In genomic region chr13:35087246-35088040, GRCm38 (mm10) we compare ENCODE assay signal across 9 mouse cellular contexts.
A peak's percentile ranks its signal among the peaks of the same experiment; 100 is the strongest.
DNase-seq lines count a peak whose midpoint lies in the region; ATAC-seq lines count a peak whose summit lies in the region.
"Had no signal": no experiment of that assay in that cellular context is flagged by ENCODE, and none has a peak within 500 bp of the region (broad histone marks: within the 10 kb centered on the region; RNA-seq: fewer than 3 reads in every experiment).

No protein-coding gene starts in this region.

- H3K27ac ChIP-seq in kidney, embryonic 14.5 days (ENCODE audit: low read depth, low read length): no peak overlapping the region
- H3K27ac ChIP-seq: embryonic facial prominence, embryonic 15.5 days had no signal

- no peaks in the 10 kb centered on the region for H3K27me3 ChIP-seq in kidney, embryonic 14.5 days (ENCODE audit: control insufficient read depth, insufficient read depth, low read length)
- H3K27me3 ChIP-seq: embryonic facial prominence, embryonic 15.5 days had no signal

- no peaks in the 10 kb centered on the region for H3K4me1 ChIP-seq in kidney, embryonic 14.5 days (ENCODE audit: control insufficient read depth, insufficient read depth, low read length)
- H3K4me1 ChIP-seq: embryonic facial prominence, embryonic 15.5 days had no signal

- H3K4me3 ChIP-seq in kidney, embryonic 14.5 days (ENCODE audit: low read length): no peak overlapping the region
- H3K4me3 ChIP-seq: embryonic facial prominence, embryonic 15.5 days had no signal

- no peak overlapping the region for H3K9ac ChIP-seq in kidney, embryonic 14.5 days (ENCODE audit: low read depth, low read length)
- H3K9ac ChIP-seq: embryonic facial prominence, embryonic 15.5 days had no signal

- ATAC-seq in kidney, embryonic 14.5 days (ENCODE audit: low FRiP score, low TSS enrichment): no peak
- no peak for ATAC-seq in CD4-positive, CD25-positive, alpha-beta regulatory T cell, adult 4 months

- 77% methylated on average over 6 of the region's 6 CpGs for WGBS in kidney, embryonic 14.5 days

- DNase-seq in kidney, adult 11 months: peak; percentile 48
- DNase-seq in adrenal gland, postnatal 36 days: peak; percentile 78 to 86
- peak; percentile 7 to 33 for DNase-seq in frontal cortex, postnatal 25 days (ENCODE audit: low spot score in 2 of 2)
- DNase-seq in layer of hippocampus, postnatal 14 days (ENCODE audit: low spot score in 2 of 2): peak; percentile 35 to 59
- DNase-seq in right cerebral cortex, postnatal 4 days: peak; percentile 70
- DNase-seq in thymus, postnatal 14 days: no peak

- H3K36me3 ChIP-seq in kidney, embryonic 14.5 days (ENCODE audit: control insufficient read depth, insufficient read depth, low read length): no peaks in the 10 kb centered on the region
- H3K36me3 ChIP-seq: embryonic facial prominence, embryonic 15.5 days had no signal

- H3K9me3 ChIP-seq in kidney, embryonic 14.5 days (ENCODE audit: control insufficient read depth, low read length): no peaks in the 10 kb centered on the region
- H3K9me3 ChIP-seq: embryonic facial prominence, embryonic 15.5 days had no signal

- H3K4me2 ChIP-seq in kidney, embryonic 14.5 days (replicated peaks; ENCODE audit: low read depth, low read length): no peak overlapping the region
- H3K4me2 ChIP-seq: embryonic facial prominence, embryonic 15.5 days had no signal
